Mouse (Mus musculus) testis, adult 2 months (tissue): ENCODE measurements around the gene Chd2.

Experiments used
- CTCF ChIP-seq: fragments of 200-500 bp; IDR thresholded peaks from 2 replicates; pipeline ENCODE4 v1.5.1; 2012; ENCODE audit warnings: low read depth, mild to moderate bottlenecking, inconsistent platforms, low read length, moderate library complexity; ENCODE audit not compliant: control insufficient read depth, insufficient read depth, insufficient replicate concordance
- POLR2A ChIP-seq: fragments of 200-500 bp; IDR thresholded peaks from 2 replicates; pipeline ENCODE4 v1.6.1; 2012; ENCODE audit warnings: low read depth, mild to moderate bottlenecking, inconsistent platforms, low read length, moderate library complexity; ENCODE audit not compliant: control insufficient read depth

DNA sequence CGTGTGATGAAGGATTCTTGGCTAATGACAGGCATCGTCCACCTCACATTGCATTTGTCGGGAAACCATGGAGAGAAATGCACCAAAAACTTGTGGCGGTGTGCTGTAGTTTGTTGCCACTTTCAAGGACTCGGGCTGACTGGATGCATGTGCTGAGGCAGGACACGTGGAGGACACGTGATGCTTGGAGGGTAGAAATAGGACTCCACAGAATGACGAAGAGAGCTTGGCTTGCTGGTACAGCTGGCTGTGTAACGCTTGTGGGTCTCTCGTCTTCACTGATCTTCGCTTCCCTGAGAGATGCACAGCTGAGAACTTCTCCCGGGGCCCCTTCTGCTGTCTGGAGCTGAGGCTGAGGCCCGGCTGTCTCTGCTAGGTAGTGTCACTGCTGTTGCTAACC lies 118.4 kb downstream of the Chd2 start:
- TF ChIP-seq POLR2A (no peak), CTCF (no peak)
